Mouse (Mus musculus): Measurements from ENCODE around the gene Dlg2. TPM values are rescaled to one million over a fixed set of nuclear protein-coding genes. Genes with fewer than 3 reads are reported as not detected.

Dlg2 gene
- polyA plus RNA-seq, 1 experiment from 2014 or later = 10.0 TPM

DNA sequence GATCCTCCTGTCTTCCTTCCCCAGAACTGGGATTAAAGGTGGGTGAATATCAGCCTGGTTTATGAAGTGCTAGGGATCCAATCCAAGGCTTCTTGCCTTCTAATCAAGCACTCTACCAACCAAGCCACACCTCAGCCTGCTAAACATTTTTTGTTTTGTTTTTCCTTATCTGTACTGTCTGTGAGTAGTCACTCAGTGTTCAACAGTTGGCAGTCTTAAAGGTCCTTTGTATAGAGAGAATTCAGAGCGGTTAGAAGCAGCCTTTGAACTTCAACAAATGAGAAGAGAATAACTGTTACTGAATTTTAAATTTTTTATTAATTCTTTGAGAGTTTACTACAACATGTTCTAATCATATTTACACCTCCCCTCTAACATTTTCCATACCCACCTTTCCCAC is 1548.5 kb downstream of the Dlg2 start:
- Histone ChIP-seq H3K4me2 (ENCODE audit: low read length) (no peak overlapping the region), H3K27ac (replicated peaks in 1 of 2; ENCODE audit: control insufficient read depth in 1 of 2, insufficient read depth in 1 of 2, low read depth in 2 of 2, low read length in 2 of 2) (no peak overlapping the region), H3K4me3 (ENCODE audit: control insufficient read depth in 1 of 2, insufficient read depth in 1 of 2, low read depth in 1 of 2, low read length in 2 of 2) (no peak overlapping the region), H3K9me3 (ENCODE audit: control insufficient read depth, low read length) (no peaks in the 10 kb centered on the region), H3K4me1 (ENCODE audit: control insufficient read depth in 2 of 2, insufficient read depth in 2 of 2, low read length in 2 of 2) (no peaks in the 10 kb centered on the region), H3K27me3 (ENCODE audit: control insufficient read depth, insufficient read depth, low read length) (no peaks in the 10 kb centered on the region), H3K9ac (ENCODE audit: low read length) (no peak overlapping the region), H3K36me3 (ENCODE audit: control insufficient read depth, insufficient read depth, low read length) (no peaks in the 10 kb centered on the region)
- 44% methylated on average over 1 of the region's 1 CpGs for WGBS
- ATAC-seq (ENCODE audit: insufficient number of reproducible peaks, insufficient read depth, low FRiP score, low read depth) = no peak

DNA sequence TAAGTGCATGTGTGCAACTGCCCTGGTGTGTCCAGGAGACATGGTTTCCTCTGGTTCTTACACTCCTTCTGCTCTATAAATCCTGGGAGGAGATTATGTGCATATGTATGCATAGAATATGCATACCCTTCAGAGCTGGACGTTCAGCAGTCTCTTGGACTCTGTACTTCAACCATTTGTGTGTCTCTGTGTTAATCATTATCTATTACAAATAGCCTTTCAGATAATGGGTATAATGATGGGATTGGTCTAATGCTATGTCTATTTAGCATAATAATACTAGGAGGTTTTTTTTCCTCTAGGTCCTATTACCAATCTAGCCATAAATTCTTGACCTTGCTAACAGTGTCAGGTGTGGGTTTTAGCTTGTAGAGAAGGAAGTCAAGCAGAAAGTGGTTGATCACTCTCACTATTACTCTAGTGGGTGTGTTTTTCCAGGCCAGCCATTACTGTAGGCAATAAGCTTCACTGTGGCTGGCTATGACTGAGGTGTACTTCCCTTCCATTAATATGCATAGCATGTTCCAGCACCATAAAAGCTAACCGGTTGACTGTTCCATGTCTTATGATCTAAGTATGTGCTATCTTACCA is 1549.1 kb downstream of the Dlg2 start:
- no peak overlapping the region for H3K4me2 ChIP-seq (ENCODE audit: low read length)
- no peak overlapping the region for H3K27ac ChIP-seq (replicated peaks in 1 of 2; ENCODE audit: control insufficient read depth in 1 of 2, insufficient read depth in 1 of 2, low read depth in 2 of 2, low read length in 2 of 2)
- H3K27me3 ChIP-seq (ENCODE audit: control insufficient read depth, insufficient read depth, low read length) = no peaks in the 10 kb centered on the region
- H3K9me3 ChIP-seq (ENCODE audit: control insufficient read depth, low read length) = no peaks in the 10 kb centered on the region
- no peaks in the 10 kb centered on the region for H3K4me1 ChIP-seq (ENCODE audit: control insufficient read depth in 2 of 2, insufficient read depth in 2 of 2, low read length in 2 of 2)
- no peak overlapping the region for H3K9ac ChIP-seq (ENCODE audit: low read length)
- no peak for ATAC-seq (ENCODE audit: insufficient number of reproducible peaks, insufficient read depth, low FRiP score, low read depth)
- no peaks in the 10 kb centered on the region for H3K36me3 ChIP-seq (ENCODE audit: control insufficient read depth, insufficient read depth, low read length)
- no peak overlapping the region for H3K4me3 ChIP-seq (ENCODE audit: control insufficient read depth in 1 of 2, insufficient read depth in 1 of 2, low read depth in 1 of 2, low read length in 2 of 2)
- 78% methylated on average over 2 of the region's 2 CpGs for WGBS

DNA sequence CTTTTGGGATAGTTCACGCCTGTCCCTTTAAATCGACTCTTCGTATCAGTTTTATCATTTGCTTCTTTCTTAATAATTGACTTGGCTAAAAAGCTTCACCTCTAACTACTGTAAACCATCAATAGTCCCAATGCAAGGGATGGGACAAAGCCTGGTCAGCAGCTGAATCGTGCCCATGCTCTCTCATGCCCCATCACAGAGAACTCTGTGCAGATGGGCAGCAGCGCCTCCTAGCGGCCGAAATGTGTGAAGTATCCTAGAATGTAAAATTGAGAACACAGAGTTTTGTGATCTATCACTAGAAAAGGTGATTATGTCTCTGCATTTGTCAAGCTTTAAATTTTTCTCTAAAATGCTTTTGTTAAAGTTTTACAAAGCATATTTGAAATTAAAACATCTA is 1550.6 kb downstream of the Dlg2 start:
- WGBS = 36% methylated on average over 7 of the region's 7 CpGs
- H3K9me3 ChIP-seq (ENCODE audit: control insufficient read depth, low read length) = no peaks in the 10 kb centered on the region
- H3K27ac ChIP-seq (replicated peaks in 1 of 2; ENCODE audit: control insufficient read depth in 1 of 2, insufficient read depth in 1 of 2, low read depth in 2 of 2, low read length in 2 of 2) = no peak overlapping the region
- ATAC-seq (ENCODE audit: insufficient number of reproducible peaks, insufficient read depth, low FRiP score, low read depth) = no peak
- H3K4me2 ChIP-seq (ENCODE audit: low read length) = no peak overlapping the region
- H3K27me3 ChIP-seq (ENCODE audit: control insufficient read depth, insufficient read depth, low read length) = no peaks in the 10 kb centered on the region
- H3K9ac ChIP-seq (ENCODE audit: low read length) = no peak overlapping the region
- no peaks in the 10 kb centered on the region for H3K36me3 ChIP-seq (ENCODE audit: control insufficient read depth, insufficient read depth, low read length)
- no peaks in the 10 kb centered on the region for H3K4me1 ChIP-seq (ENCODE audit: control insufficient read depth in 2 of 2, insufficient read depth in 2 of 2, low read length in 2 of 2)
- no peak overlapping the region for H3K4me3 ChIP-seq (ENCODE audit: control insufficient read depth in 1 of 2, insufficient read depth in 1 of 2, low read depth in 1 of 2, low read length in 2 of 2)

DNA sequence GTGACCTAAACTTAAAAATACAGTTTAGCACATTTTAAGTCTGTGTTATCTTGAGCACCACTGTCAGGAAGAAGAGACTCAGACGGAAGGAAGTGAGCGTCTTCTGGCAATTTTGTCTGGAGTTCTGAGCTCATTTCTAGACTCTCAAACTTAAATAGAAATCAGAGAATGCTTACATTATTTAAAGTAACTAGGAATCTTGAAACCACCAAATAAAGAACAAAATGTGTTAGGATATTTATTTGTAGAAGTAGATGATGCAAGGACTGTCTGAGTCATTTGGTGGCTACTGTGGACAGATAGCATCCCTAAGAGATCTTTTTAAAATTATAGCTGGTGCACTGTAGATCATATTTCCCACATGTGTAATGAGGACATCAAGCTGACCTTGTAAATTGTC is 1557.8 kb downstream of the Dlg2 start:
- Histone ChIP-seq H3K4me3 (ENCODE audit: control insufficient read depth in 1 of 2, insufficient read depth in 1 of 2, low read depth in 1 of 2, low read length in 2 of 2) (no peak overlapping the region), H3K4me1 (ENCODE audit: control insufficient read depth in 2 of 2, insufficient read depth in 2 of 2, low read length in 2 of 2) (no peaks in the 10 kb centered on the region), H3K9me3 (ENCODE audit: control insufficient read depth, low read length) (no peaks in the 10 kb centered on the region), H3K27ac (replicated peaks in 1 of 2; ENCODE audit: control insufficient read depth in 1 of 2, insufficient read depth in 1 of 2, low read depth in 2 of 2, low read length in 2 of 2) (no peak overlapping the region), H3K4me2 (ENCODE audit: low read length) (no peak overlapping the region), H3K27me3 (ENCODE audit: control insufficient read depth, insufficient read depth, low read length) (no peaks in the 10 kb centered on the region), H3K9ac (ENCODE audit: low read length) (no peak overlapping the region), H3K36me3 (ENCODE audit: control insufficient read depth, insufficient read depth, low read length) (no peaks in the 10 kb centered on the region)
- 73% methylated on average over 2 of the region's 2 CpGs for WGBS
- ATAC-seq (ENCODE audit: insufficient number of reproducible peaks, insufficient read depth, low FRiP score, low read depth) = no peak

DNA sequence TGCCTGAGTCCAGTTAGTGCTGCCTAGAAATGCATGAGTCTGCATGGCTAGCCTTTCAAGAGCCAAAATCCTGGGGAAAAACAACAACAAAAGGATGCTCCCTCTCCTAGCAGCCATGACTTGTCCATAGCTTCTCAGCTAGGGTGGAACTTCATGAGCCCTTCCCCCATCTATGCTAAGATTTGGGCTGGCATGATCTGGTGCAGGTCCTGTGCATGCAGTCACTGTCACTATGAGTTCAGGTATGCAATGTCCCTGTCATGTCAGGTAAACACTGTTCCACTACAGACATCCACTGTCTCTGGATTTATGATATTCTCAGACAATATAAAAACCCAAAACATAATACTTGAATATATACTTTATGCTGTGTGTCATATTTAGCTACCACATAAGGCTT is 1563.7 kb downstream of the Dlg2 start:
- no peaks in the 10 kb centered on the region for H3K4me1 ChIP-seq (ENCODE audit: control insufficient read depth in 2 of 2, insufficient read depth in 2 of 2, low read length in 2 of 2)
- no peaks in the 10 kb centered on the region for H3K27me3 ChIP-seq (ENCODE audit: control insufficient read depth, insufficient read depth, low read length)
- ATAC-seq (ENCODE audit: insufficient number of reproducible peaks, insufficient read depth, low FRiP score, low read depth) = no peak
- no peak overlapping the region for H3K4me2 ChIP-seq (ENCODE audit: low read length)
- no peaks in the 10 kb centered on the region for H3K9me3 ChIP-seq (ENCODE audit: control insufficient read depth, low read length)
- H3K36me3 ChIP-seq (ENCODE audit: control insufficient read depth, insufficient read depth, low read length) = no peaks in the 10 kb centered on the region
- no peak overlapping the region for H3K27ac ChIP-seq (replicated peaks in 1 of 2; ENCODE audit: control insufficient read depth in 1 of 2, insufficient read depth in 1 of 2, low read depth in 2 of 2, low read length in 2 of 2)
- no peak overlapping the region for H3K4me3 ChIP-seq (ENCODE audit: control insufficient read depth in 1 of 2, insufficient read depth in 1 of 2, low read depth in 1 of 2, low read length in 2 of 2)
- no peak overlapping the region for H3K9ac ChIP-seq (ENCODE audit: low read length)

DNA sequence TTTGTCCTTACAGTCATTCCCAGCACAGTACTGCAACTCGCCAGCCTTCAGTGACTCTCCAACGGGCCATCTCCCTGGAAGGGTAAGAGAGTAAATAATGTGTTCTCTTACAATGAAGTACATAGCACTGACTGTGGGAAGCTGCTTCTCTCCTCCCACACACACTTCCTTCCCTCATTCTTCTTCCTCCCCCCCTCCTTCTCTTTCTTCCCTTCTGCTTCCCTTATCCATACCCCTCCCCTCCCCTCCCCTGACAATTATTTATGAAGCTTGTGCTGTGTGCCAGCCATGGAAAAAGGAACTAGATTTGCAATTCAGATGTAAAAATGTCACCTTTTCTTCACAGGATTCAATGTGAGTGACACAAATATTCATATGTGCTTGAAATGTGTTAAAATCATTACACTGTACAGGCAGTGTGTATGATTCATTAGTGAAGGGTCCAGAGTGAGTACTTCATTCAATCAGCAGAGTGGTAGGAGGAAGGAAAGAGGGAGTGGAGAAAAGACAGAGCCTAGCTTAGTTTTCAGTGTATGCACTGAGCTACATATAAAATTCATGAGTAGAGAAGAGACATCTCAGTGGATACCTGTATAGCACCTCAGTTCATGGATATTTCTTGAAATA is 1564.4 kb downstream of the Dlg2 start:
- Histone ChIP-seq H3K27ac (replicated peaks in 1 of 2; ENCODE audit: control insufficient read depth in 1 of 2, insufficient read depth in 1 of 2, low read depth in 2 of 2, low read length in 2 of 2) (no peak overlapping the region), H3K9me3 (ENCODE audit: control insufficient read depth, low read length) (no peaks in the 10 kb centered on the region), H3K4me1 (ENCODE audit: control insufficient read depth in 2 of 2, insufficient read depth in 2 of 2, low read length in 2 of 2) (no peaks in the 10 kb centered on the region), H3K9ac (ENCODE audit: low read length) (no peak overlapping the region), H3K4me2 (ENCODE audit: low read length) (no peak overlapping the region), H3K36me3 (ENCODE audit: control insufficient read depth, insufficient read depth, low read length) (no peaks in the 10 kb centered on the region), H3K4me3 (ENCODE audit: control insufficient read depth in 1 of 2, insufficient read depth in 1 of 2, low read depth in 1 of 2, low read length in 2 of 2) (no peak overlapping the region), H3K27me3 (ENCODE audit: control insufficient read depth, insufficient read depth, low read length) (no peaks in the 10 kb centered on the region)
- 70% methylated on average over 2 of the region's 2 CpGs for WGBS
- no peak for ATAC-seq (ENCODE audit: insufficient number of reproducible peaks, insufficient read depth, low FRiP score, low read depth)

DNA sequence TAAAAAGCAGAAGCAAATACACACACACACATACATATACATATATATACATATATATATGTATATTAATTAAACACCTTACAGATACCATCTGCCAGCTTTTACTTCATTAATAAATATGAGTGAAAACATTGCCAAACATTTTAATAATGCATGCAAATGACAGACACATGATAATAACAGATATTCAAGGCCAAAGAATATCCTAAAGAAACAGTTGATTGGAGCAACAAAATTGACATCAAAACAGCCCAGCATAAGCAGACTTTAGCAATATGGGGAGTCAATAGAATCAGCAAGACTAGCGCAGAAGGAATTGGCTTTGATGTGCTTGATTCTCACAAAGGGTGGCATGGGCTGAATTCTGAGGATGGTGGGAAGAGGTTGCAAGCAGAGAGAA is 1568.5 kb downstream of the Dlg2 start:
- H3K4me3 ChIP-seq (ENCODE audit: control insufficient read depth in 1 of 2, insufficient read depth in 1 of 2, low read depth in 1 of 2, low read length in 2 of 2) = no peak overlapping the region
- no peak for ATAC-seq (ENCODE audit: insufficient number of reproducible peaks, insufficient read depth, low FRiP score, low read depth)
- no peak overlapping the region for H3K9ac ChIP-seq (ENCODE audit: low read length)
- WGBS = 92% methylated on average over 1 of the region's 1 CpGs
- H3K4me1 ChIP-seq (ENCODE audit: control insufficient read depth in 2 of 2, insufficient read depth in 2 of 2, low read length in 2 of 2) = no peaks in the 10 kb centered on the region
- no peak overlapping the region for H3K4me2 ChIP-seq (ENCODE audit: low read length)
- no peaks in the 10 kb centered on the region for H3K9me3 ChIP-seq (ENCODE audit: control insufficient read depth, low read length)
- H3K27ac ChIP-seq (replicated peaks in 1 of 2; ENCODE audit: control insufficient read depth in 1 of 2, insufficient read depth in 1 of 2, low read depth in 2 of 2, low read length in 2 of 2) = no peak overlapping the region
- no peaks in the 10 kb centered on the region for H3K36me3 ChIP-seq (ENCODE audit: control insufficient read depth, insufficient read depth, low read length)
- H3K27me3 ChIP-seq (ENCODE audit: control insufficient read depth, insufficient read depth, low read length) = no peaks in the 10 kb centered on the region

DNA sequence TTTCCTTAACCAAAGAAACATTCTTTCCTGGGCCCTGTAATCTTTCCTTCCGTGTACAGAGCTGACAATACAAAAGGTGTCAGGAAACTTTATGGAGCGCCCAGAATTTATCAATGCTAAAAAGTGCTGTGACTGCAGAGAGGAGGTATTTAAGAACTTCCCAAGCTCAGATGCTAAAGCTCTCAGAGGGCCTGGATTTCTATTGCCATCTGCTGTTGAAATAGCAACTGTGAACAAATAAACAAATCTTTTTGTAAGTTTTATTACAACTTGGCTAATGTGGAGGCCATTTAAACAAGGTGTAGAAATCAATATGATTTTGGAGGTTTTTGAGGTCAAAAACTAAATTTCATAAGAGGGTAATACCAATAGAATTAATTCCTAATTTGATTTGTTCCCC is 1570.8 kb downstream of the Dlg2 start:
- H3K9ac ChIP-seq (ENCODE audit: low read length) = no peak overlapping the region
- H3K4me3 ChIP-seq (ENCODE audit: control insufficient read depth in 1 of 2, insufficient read depth in 1 of 2, low read depth in 1 of 2, low read length in 2 of 2) = no peak overlapping the region
- H3K27me3 ChIP-seq (ENCODE audit: control insufficient read depth, insufficient read depth, low read length) = no peaks in the 10 kb centered on the region
- H3K4me1 ChIP-seq (ENCODE audit: control insufficient read depth in 2 of 2, insufficient read depth in 2 of 2, low read length in 2 of 2) = no peaks in the 10 kb centered on the region
- H3K4me2 ChIP-seq (ENCODE audit: low read length) = no peak overlapping the region
- no peak for ATAC-seq (ENCODE audit: insufficient number of reproducible peaks, insufficient read depth, low FRiP score, low read depth)
- H3K36me3 ChIP-seq (ENCODE audit: control insufficient read depth, insufficient read depth, low read length) = no peaks in the 10 kb centered on the region
- 17% methylated on average over 2 of the region's 2 CpGs for WGBS
- no peaks in the 10 kb centered on the region for H3K9me3 ChIP-seq (ENCODE audit: control insufficient read depth, low read length)
- H3K27ac ChIP-seq (replicated peaks in 1 of 2; ENCODE audit: control insufficient read depth in 1 of 2, insufficient read depth in 1 of 2, low read depth in 2 of 2, low read length in 2 of 2) = no peak overlapping the region
